Mouse (Mus musculus): ENCODE measurements around the gene Ptcra. TPM values are rescaled to one million over a fixed set of nuclear protein-coding genes. Genes with fewer than 3 reads are reported as not detected.
"Not testable (repeated sequence)": the region's sequence is repeated elsewhere in the genome, so short reads cannot be mapped to it uniquely, and the experiment has no call there.

Ptcra gene
- polyA plus RNA-seq (2012; ENCODE audit: insufficient read depth, insufficient read length, missing spikeins), result not detected in 2 replicates

DNA sequence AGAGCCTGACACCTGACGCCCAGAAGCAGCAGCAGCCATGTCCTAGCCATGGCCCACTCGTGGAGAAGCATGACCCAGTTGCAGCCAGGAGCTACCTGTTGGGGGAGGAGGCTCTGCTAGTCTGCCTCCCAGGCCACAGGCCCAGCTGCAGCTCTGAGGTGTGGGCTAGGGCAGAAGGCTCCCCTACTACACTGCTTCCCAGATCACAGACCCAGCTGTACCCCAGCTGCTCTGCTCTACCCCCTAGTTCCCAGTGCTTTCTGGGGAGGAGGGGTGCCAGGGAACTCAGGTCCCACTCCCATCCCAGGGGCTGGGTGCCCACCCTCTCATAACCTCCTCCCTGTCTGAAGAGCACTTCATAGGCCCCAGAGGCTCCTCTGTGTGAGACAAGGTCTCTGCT, at the start of gene Ptcra:
Gene Ptcra (minus strand): TSS at position 169 of the 400 bp plus-strand sequence.
- no peak within 1 kb of the TSS for H3K27ac ChIP-seq (replicated peaks; ENCODE audit: low read depth, low read length)
- H3K4me3 ChIP-seq (ENCODE audit: insufficient read depth, low read depth, low read length), result no peak within 1 kb of the TSS
- H3K4me1 ChIP-seq (ENCODE audit: control insufficient read depth, insufficient read depth, insufficient read length, low read length), result no peaks in the 10 kb centered on the region

DNA sequence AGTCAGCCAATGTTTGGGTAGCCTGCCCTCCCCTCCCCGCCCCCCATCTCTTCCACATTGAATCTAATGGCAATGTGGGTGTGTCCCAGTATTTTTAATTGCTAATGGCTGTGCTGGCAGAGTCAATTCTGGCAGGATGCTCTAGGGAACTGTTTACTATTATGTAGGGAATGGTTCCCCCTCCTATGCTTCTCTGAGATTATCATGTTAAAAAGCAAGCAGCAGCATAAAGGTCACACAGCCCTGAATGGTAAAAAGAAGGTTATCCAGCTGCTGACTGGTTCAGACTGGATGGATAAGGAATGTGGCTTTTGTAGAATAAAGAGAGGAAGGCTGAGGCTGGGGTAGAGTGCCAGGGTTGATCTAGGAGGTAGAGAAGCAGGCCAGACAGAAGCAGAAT, 48.9 kb upstream of the Ptcra start:
- no peak overlapping the region for H3K4me3 ChIP-seq (ENCODE audit: insufficient read depth, low read depth, low read length)
- H3K4me1 ChIP-seq (ENCODE audit: control insufficient read depth, insufficient read depth, insufficient read length, low read length), result peaks cover 4% of the 10 kb centered on the region; the same call in 1 of the 2 replicates
- H3K27ac ChIP-seq (replicated peaks; ENCODE audit: low read depth, low read length), result no peak overlapping the region

DNA sequence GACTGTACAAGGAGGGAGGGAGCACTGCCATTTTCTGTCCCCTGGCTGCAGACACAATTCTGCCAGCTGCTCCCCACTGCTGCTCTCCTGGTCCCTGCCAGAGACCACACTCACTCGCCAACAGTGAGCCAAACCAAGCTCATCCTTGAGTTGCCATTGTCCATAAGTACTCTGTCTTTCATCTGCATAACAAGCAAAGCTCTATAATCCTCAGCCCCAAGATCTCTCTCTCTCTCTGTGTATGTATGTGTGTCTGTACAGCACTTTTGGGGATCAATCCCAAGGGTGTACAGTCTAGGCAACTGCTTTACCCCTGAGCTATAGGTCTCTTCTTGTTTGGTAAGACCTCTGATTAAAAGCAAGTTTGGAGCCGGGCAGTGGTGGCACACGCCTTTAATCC, 47.2 kb upstream of the Ptcra start:
- Histone ChIP-seq H3K4me1 (ENCODE audit: control insufficient read depth, insufficient read depth, insufficient read length, low read length) (peaks cover 4% of the 10 kb centered on the region; the same call in 1 of the 2 replicates), H3K4me3 (ENCODE audit: insufficient read depth, low read depth, low read length) (no peak overlapping the region), H3K27ac (replicated peaks; ENCODE audit: low read depth, low read length) (no peak overlapping the region)

DNA sequence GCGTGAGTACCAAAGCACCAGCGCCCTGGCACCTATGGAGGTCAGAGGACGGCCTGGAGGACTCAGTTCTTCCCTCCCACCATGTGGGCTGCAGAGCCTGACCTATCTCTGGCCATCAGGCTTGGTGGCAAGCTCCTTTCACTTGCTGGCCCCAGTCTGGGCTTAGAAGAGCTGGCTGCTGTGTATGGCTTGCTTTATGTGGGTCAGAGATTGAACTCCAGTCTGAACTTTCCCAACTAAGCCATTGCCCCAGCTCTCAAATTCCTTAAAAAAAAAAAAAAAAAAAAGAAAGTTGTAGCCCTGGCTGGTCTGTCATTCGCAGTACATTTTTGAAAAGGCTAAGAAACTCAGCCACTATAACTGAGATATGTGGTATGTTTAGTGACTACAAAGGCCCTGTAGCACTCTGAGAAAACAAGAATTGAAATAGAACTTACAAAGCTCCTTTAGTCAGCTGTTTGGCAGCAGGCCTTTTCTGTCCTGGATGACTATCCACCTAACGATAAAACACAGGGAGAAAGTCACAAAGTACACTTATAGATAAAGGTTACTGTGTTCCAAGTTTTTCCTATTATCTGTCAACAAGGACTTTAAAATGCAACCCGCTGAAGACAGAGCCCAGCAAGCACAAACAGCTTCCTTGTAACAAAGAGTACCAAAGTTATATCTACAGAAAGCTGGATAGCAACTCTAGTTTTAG, 45.8 kb upstream of the Ptcra start:
- Histone ChIP-seq H3K4me3 (ENCODE audit: insufficient read depth, low read depth, low read length) (no peak overlapping the region), H3K27ac (replicated peaks; ENCODE audit: low read depth, low read length) (peak overlapping the region; percentile 72; the same call in 1 of the 2 replicates), H3K4me1 (ENCODE audit: control insufficient read depth, insufficient read depth, insufficient read length, low read length) (peaks cover 4% of the 10 kb centered on the region; the same call in 1 of the 2 replicates)

DNA sequence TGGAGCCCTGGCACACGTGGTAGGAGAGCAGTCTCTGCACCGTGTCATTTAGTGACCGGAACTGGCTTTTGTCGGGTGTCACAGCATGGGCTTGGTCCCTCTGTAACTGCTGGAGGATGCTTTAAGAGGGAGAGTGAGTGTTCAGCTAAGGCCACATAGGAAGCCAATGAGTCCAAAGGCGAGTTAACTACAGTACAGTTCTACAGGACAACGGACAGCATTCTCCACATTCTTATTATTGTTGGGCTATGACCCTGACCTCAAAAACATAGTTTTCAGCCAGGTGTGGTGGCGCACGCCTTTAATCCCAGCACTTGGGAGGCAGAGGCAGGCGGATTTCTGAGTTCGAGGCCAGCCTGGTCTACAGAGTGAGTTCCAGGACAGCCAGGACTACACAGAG, 44.9 kb upstream of the Ptcra start:
- Histone ChIP-seq H3K4me3 (ENCODE audit: insufficient read depth, low read depth, low read length) (no peak overlapping the region), H3K27ac (replicated peaks; ENCODE audit: low read depth, low read length) (peak overlapping the region; percentile 69), H3K4me1 (ENCODE audit: control insufficient read depth, insufficient read depth, insufficient read length, low read length) (peaks cover 4% of the 10 kb centered on the region; the same call in 1 of the 2 replicates)

GRCm38 (mm10) chr17:46801761-46802160, 38.2 kb upstream of the Ptcra start:
- Histone ChIP-seq H3K4me3 (ENCODE audit: insufficient read depth, low read depth, low read length) (no peak overlapping the region), H3K27ac (replicated peaks; ENCODE audit: low read depth, low read length) (peak overlapping the region; percentile 18; the same call in 1 of the 2 replicates), H3K4me1 (ENCODE audit: control insufficient read depth, insufficient read depth, insufficient read length, low read length) (peaks cover 7% of the 10 kb centered on the region; the same call in 1 of the 2 replicates)

DNA sequence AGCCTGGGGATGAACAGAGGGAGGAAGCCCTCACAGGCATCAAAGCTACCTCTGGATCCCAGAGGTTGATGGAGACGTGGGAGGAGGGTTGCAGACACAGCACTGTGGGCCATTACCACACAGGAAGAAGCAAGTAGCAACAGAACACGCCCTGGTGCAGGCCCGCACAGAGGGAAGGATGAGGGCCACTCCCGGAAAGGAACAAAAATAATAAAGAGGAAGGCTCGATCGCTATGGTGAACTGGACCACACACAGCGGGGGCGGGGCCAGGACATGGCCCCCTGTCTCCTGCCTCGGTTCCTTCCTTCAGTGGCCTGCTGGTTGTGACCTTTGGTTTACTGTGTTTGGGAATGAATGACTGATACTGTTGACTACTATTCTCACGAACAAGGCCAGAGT, 36.2 kb upstream of the Ptcra start:
- H3K4me3 ChIP-seq (ENCODE audit: insufficient read depth, low read depth, low read length), result no peak overlapping the region
- peaks cover 12% of the 10 kb centered on the region; the same call in 1 of the 2 replicates for H3K4me1 ChIP-seq (ENCODE audit: control insufficient read depth, insufficient read depth, insufficient read length, low read length)
- no peak overlapping the region for H3K27ac ChIP-seq (replicated peaks; ENCODE audit: low read depth, low read length)

DNA sequence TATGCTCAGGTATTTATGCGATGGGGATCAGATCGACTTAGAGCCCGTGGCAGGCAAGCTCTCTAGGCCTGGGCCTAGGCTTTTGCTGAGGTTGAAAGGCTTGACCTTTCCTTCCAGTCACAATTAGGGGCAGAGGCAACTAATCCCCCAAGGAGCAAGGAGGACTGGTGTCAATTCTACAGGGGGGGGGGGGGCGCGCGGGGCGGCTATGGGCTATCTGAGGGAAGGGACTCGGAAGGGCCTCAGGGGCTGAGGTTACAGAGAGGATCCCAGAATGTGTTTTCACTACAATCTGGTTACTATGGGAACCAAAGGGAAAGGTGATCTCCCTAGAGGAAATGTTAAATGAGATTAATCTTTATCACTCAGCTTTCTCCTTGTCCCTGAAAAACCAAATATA, 33.9 kb upstream of the Ptcra start:
- no peak overlapping the region for H3K4me3 ChIP-seq (ENCODE audit: insufficient read depth, low read depth, low read length)
- peak overlapping the region; percentile 89 for H3K27ac ChIP-seq (replicated peaks; ENCODE audit: low read depth, low read length)
- peaks cover 12% of the 10 kb centered on the region; the same call in 1 of the 2 replicates for H3K4me1 ChIP-seq (ENCODE audit: control insufficient read depth, insufficient read depth, insufficient read length, low read length)

DNA sequence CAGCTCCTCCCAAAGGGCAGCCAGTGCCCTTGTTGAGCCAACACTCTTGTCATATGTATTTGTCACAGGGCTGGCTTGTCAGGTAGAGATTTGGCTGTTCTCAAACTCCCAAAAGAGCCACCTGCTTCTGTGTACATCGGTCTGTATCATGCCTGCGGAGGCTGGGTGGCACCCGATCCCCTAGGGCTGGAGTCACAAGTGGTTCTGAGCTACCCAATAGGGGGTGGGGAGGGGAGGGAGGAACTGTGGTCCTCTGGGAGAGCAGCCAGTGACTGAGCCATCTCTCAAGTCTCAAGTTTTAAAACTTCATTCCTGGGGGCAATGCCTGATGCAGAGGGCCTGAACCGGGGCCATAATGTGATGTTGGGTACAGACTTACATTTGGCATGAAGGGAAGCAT, 33.2 kb upstream of the Ptcra start:
- Histone ChIP-seq H3K4me3 (ENCODE audit: insufficient read depth, low read depth, low read length) (no peak overlapping the region), H3K4me1 (ENCODE audit: control insufficient read depth, insufficient read depth, insufficient read length, low read length) (peaks cover 12% of the 10 kb centered on the region; the same call in 1 of the 2 replicates), H3K27ac (replicated peaks; ENCODE audit: low read depth, low read length) (peak overlapping the region; percentile 77; the same call in 1 of the 2 replicates)

- Histone ChIP-seq H3K27ac (replicated peaks; ENCODE audit: low read depth, low read length) (no peak overlapping the region), H3K4me3 (ENCODE audit: insufficient read depth, low read depth, low read length) (no peak overlapping the region), H3K4me1 (ENCODE audit: control insufficient read depth, insufficient read depth, insufficient read length, low read length) (peaks cover 17% of the 10 kb centered on the region)
These were observed 29.5 kb upstream of the Ptcra start for GRCm38 (mm10) chr17:46792963-46793362.

- not testable (repeated sequence) for H3K4me1 ChIP-seq (ENCODE audit: control insufficient read depth, insufficient read depth, insufficient read length, low read length); H3K27ac ChIP-seq (replicated peaks; ENCODE audit: low read depth, low read length); H3K4me3 ChIP-seq (ENCODE audit: insufficient read depth, low read depth, low read length)
These were observed 24.5 kb upstream of the Ptcra start for GRCm38 (mm10) chr17:46787974-46788373.

DNA sequence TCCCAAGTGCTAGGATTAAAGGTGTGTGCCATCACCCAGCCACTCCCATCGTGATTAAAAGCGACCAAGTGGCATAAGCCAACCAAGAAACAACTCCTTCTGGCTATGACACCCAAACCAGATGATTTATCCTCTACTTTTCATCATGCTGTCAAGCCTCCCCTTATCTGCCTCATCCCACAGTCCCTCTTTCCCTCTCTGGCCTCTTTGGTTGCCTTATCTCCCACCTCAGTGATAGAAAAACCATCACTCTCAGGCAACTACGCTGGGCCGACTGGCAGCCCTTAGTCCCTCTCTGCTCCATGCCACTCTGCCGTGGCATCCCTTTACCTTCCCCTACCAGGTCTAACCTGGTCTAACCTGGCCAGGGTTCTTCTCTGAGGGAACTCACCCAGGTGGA, 23.4 kb upstream of the Ptcra start:
- Histone ChIP-seq H3K4me1 (ENCODE audit: control insufficient read depth, insufficient read depth, insufficient read length, low read length) (peaks cover 5% of the 10 kb centered on the region), H3K4me3 (ENCODE audit: insufficient read depth, low read depth, low read length) (no peak overlapping the region), H3K27ac (replicated peaks; ENCODE audit: low read depth, low read length) (no peak overlapping the region)

DNA sequence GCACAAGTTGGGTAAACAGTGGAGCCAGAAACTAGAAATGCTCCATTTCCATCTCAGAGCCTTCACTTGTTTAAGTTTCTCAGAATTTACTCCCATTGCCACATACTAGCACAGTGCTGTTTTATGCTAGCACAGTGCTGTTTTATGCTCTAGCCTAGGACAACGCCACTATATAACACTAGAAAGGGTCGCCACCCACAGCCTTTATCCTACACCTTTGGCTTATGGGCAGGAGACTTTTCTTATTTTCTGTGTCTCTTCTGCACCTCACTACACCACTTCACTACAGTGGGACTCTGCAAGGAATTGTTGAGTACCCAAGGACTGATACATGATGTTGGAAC, 19.7 kb upstream of the Ptcra start:
- Histone ChIP-seq H3K4me3 (ENCODE audit: insufficient read depth, low read depth, low read length) (0 out of 2 replicates have a peak overlapping the region, but pooled peaks have one; percentile 4), H3K4me1 (ENCODE audit: control insufficient read depth, insufficient read depth, insufficient read length, low read length) (no peaks in the 10 kb centered on the region; the same call in 1 of the 2 replicates), H3K27ac (replicated peaks; ENCODE audit: low read depth, low read length) (0 out of 2 replicates have a peak overlapping the region, but pooled peaks have one; percentile 0)

DNA sequence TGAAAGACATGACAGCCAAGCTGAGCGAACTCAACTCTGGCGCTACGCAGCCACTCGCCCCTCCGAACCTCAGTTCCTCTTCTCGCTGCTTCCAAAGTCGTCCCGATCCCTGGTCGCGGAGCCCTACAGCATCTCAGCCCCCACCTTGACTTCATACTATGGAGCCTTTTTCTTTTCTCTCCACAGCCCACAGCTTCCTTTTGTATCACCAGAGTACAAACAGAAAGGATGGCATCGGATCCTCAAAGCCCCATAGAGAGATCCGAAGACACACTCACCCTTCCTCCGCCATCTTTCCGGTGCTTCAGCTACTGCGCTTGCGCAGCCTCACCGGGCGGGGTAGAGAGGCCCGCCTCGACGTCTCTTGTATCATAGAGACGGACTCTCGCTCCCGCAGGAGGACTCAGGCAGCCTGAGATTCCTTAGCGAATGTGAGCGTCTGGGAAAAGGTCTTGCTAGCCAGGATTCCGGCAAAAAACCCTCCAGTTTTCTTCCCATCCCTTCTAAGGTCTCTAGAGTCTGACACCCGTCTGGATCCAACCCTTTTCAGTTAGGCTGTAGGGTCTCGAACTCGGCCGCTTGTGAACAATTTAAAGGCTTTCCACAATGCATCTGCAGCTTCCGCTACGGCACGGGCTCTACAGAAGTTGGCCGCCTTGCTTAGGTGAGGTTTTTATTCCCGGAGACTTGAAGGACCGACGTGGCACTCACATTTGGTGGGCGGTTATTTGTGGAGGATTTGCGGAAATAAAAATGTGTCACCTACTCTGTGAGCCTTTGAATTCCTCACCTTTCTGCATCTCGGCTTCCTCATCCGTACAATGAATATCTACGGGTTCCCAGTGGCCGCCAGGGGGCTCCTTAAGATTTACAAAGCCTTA, 19.1 kb upstream of the Ptcra start, which contains the start of gene Rpl7l1:
Gene Rpl7l1 (minus strand): TSS at position 332 of the 881 bp plus-strand sequence.
- Histone ChIP-seq H3K4me3 (ENCODE audit: insufficient read depth, low read depth, low read length) (peak within 1 kb of the TSS; percentile 66), H3K4me1 (ENCODE audit: control insufficient read depth, insufficient read depth, insufficient read length, low read length) (no peaks in the 10 kb centered on the region; the same call in 1 of the 2 replicates), H3K27ac (replicated peaks; ENCODE audit: low read depth, low read length) (peak within 1 kb of the TSS; percentile 66)

- H3K27ac ChIP-seq (replicated peaks; ENCODE audit: low read depth, low read length), result peak overlapping the region; percentile 66
- H3K4me1 ChIP-seq (ENCODE audit: control insufficient read depth, insufficient read depth, insufficient read length, low read length), result no peaks in the 10 kb centered on the region; the same call in 1 of the 2 replicates
- H3K4me3 ChIP-seq (ENCODE audit: insufficient read depth, low read depth, low read length), result peak overlapping the region; percentile 65
These were observed 18.4 kb upstream of the Ptcra start for GRCm38 (mm10) chr17:46781876-46782275.
